Mouse (Mus musculus) intestine, embryonic 16.5 days (tissue): ENCODE data around the gene Tnip3. TPM values are rescaled to one million over a fixed set of nuclear protein-coding genes. Genes with fewer than 3 reads are reported as not detected.

Source experiments
- ATAC-seq: fragments of 200-750 bp; cut with Nextera tagmentation; 2 replicates; pipeline ENCODE4 v1.8.0; 2017; ENCODE audit warnings: moderate TSS enrichment, moderate library complexity
- H3K27ac ChIP-seq: fragments of 300-500 bp; sonication (generic); 2 replicates; pipeline ENCODE4 v1.5.1; 2014; ENCODE audit warnings: mild to moderate bottlenecking, low read length
- H3K27me3 ChIP-seq: fragments of 300-500 bp; sonication (generic); replicated peaks from 2 replicates; pipeline ENCODE4 v1.6.1; 2014; ENCODE audit warnings: low read length, control low read depth, mixed read lengths; ENCODE audit not compliant: control insufficient read depth, insufficient read depth
- H3K36me3 ChIP-seq: fragments of 300-500 bp; sonication (generic); 2 replicates; pipeline ENCODE4 v1.6.1; 2014; ENCODE audit warnings: low read length, control low read depth; ENCODE audit not compliant: control insufficient read depth, insufficient read depth
- H3K4me1 ChIP-seq: fragments of 300-500 bp; sonication (generic); 2 replicates; pipeline ENCODE4 v1.6.1; 2014; ENCODE audit warnings: low read length, control low read depth, mixed read lengths; ENCODE audit not compliant: control insufficient read depth, insufficient read depth
- H3K4me2 ChIP-seq: fragments of 300-500 bp; sonication (generic); 2 replicates; pipeline ENCODE4 v1.6.1; 2014; ENCODE audit warnings: low read depth, low read length, control low read depth
- H3K4me3 ChIP-seq: fragments of 300-500 bp; sonication (generic); 2 replicates; pipeline ENCODE4 v1.5.1; 2014; ENCODE audit warnings: mild to moderate bottlenecking, low read length
- H3K9ac ChIP-seq: fragments of 300-500 bp; sonication (generic); 2 replicates; pipeline ENCODE4 v1.6.1; 2014; ENCODE audit warnings: low read depth, low read length
- H3K9me3 ChIP-seq: fragments of 300-500 bp; sonication (generic); 2 replicates; pipeline ENCODE4 v1.6.1; 2016; ENCODE audit warnings: low read length, control low read depth; ENCODE audit not compliant: control insufficient read depth
- WGBS: fragments of 180-500 bp; shearing (Covaris S2); extraction: QIAGEN DNeasy Blood & Tissue Kit; methylation state at CpG from one replicate; pipeline ENCODE4 v1.1.7; 2014; 5-methylcytosine and 5-hydroxymethylcytosine counted together
- polyA plus RNA-seq: library from polyadenylated mRNA; unstranded; fragments of >200 nt; fragmentation: Nextera tagmentation; extraction: Ambion mirVana; gene quantifications from 2 replicates; pipeline ENCODE4 v1.2.1, GENCODE M21; 2015

The Tnip3 gene
- polyA plus RNA-seq, 1 experiment from 2014 or later, result 0.24 TPM

DNA sequence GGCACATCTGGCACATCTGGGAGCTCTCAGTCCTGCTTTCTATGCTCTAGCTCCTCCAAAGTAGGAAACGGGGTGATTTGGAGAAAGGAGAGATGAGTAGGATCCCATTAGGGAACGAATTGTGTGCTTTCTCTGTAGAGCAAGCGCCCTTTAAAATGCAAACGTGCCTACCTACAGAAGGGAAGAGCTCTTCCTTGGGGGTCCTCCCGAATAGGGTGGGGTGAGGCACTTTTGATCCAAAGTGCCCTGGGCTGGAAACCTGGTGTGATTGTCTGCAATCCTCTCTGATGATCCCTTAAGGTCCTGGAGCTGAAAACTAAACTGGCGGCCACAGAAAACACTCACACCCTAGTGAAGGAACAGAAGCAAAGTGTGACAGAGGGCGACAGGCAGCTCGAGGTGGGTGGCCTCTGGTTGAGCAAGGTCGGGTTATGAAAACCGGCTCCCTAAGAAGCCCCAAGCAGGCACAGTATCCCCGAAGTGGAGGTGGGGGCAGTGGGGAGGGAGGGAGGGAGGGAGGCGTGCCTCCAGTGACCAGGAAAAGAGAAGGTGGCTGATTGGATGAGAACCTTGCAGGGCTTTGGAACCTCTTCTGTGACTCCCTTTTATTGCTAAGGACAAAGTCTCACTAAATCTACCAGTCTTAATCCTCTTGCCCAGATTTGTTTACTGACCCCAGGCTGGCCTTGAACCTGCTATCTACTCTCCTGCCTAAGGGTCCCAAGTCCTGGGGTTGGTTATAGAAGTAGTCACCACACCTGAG is 72.1 kb downstream of the Tnip3 start:
- no peak overlapping the region for H3K9ac ChIP-seq
- H3K27me3 ChIP-seq, result no peaks in the 10 kb centered on the region
- WGBS, result 20% methylated on average over 12 of the region's 12 CpGs
- H3K27ac ChIP-seq, result 0 out of 2 replicates have a peak overlapping the region, but pooled peaks have one; percentile 35
- H3K9me3 ChIP-seq, result no peaks in the 10 kb centered on the region
- peak; percentile 93 for ATAC-seq
- peak overlapping the region; percentile 1; the same call in 1 of the 2 replicates for H3K4me2 ChIP-seq
- no peak overlapping the region for H3K4me3 ChIP-seq
- H3K4me1 ChIP-seq, result no peaks in the 10 kb centered on the region
- no peaks in the 10 kb centered on the region for H3K36me3 ChIP-seq

DNA sequence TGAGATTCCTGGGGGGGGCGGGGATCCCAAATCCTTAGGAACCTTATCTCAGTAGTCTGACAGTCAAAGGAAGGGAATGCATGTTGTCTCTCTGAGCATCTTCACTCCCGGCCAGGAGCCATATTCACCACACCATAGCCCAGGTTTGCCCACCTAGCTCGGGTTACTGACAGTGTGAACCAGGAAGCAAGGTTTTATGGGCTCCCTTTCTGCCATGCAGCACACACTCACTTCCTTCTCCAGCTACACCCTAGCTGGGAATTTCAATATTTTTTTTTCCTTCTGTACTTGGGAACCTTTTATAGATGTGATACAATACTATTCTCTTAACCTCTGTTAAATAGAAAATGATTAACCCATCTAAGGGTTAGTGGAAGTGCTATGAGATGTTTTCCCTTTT is 73.4 kb downstream of the Tnip3 start:
- WGBS, result 77% methylated on average over 3 of the region's 3 CpGs
- ATAC-seq, result peak; percentile 47

DNA sequence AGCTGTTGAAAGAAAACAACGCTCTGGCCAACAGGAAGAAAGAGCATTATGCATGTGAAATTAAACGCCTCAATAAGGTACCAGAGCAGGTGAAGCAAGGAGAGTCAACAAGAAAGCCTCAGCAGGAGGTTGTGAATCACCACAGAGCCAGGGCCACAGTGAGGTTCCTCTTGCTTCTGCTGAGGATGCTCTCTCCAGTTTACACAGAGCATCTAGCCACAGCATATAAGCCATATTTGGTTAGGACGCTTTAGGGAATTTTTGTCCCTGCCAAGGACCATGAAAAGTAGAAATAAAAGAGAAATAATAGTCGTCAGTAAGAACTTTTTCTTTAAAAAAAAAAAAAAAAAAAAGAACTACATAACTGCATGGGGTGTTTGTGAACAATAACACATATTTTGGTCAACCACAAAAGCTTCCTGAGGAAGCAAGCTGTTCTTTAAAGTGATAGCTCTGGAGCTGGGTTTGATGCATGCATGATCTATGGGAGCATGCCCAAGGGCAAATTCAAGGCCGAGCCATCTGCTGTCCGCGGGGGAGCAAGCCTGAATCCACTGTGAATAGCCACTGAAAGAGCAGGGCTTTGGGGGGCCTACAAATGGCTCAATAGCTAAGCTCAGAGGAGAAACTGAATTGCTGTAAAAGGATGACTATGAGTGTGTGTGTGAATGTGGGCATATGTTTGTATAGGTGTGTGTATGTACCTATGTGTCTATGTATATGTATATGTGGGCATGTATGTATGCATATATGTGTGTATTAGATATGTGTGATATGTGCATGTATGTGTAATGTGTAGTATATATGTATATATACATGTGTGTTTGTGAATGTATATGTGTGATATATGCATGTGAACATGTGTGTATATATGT is 75.0 kb downstream of the Tnip3 start:
- Histone ChIP-seq H3K4me3 (no peak overlapping the region), H3K4me2 (no peak overlapping the region), H3K9me3 (no peaks in the 10 kb centered on the region), H3K27me3 (no peaks in the 10 kb centered on the region), H3K27ac (no peak overlapping the region), H3K9ac (no peak overlapping the region), H3K4me1 (no peaks in the 10 kb centered on the region), H3K36me3 (no peaks in the 10 kb centered on the region)
- ATAC-seq, result no peak
- 52% methylated on average over 7 of the region's 7 CpGs for WGBS

More for the DNA sequence above, 73.4 kb downstream of the Tnip3 start:
- Histone ChIP-seq H3K27me3 (no peaks in the 10 kb centered on the region), H3K4me1 (no peaks in the 10 kb centered on the region), H3K27ac (no peak overlapping the region), H3K9me3 (no peaks in the 10 kb centered on the region), H3K9ac (no peak overlapping the region), H3K36me3 (no peaks in the 10 kb centered on the region), H3K4me3 (no peak overlapping the region), H3K4me2 (no peak overlapping the region)

DNA sequence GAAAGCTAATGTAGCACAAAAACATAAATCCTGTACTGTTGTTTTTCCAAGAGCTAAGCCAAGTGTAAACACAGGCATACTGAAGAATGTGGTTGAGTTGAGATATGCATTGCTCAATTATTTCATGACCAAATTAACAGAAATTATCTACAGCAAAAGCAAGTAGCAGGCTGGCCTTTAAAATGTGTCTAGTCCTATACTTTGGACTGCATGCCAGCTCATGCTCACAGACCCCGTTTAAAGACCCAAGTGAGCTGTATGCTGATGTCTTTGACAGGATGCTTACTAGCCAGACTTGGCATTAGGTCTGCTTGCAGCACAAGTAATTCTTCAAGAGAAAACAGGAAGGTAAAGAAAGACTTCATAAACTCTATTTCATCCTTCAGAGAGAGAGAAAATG is 75.8 kb downstream of the Tnip3 start:
- no peak overlapping the region for H3K27ac ChIP-seq
- 51% methylated on average over 1 of the region's 1 CpGs for WGBS

DNA sequence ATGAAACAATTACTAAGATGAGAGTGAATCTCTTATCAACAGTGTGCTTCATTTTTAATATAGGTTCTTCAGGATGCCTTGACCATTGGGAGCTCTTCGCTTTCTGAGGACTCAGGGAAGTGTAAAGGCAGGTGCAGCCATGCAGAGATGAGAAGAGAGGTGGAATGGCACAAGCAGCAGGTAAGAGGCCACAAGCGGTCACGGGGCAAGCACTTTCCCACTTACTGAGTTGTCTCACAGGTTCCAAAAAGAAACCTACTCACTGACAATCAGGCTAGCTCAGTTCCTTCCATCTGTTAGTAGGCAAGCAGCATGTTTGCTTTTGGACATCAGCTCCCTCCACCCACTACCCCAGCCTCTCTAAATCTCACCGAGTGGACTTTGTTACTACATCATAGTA is 80.7 kb downstream of the Tnip3 start:
- no peaks in the 10 kb centered on the region for H3K36me3 ChIP-seq
- H3K27me3 ChIP-seq, result no peaks in the 10 kb centered on the region
- no peaks in the 10 kb centered on the region for H3K9me3 ChIP-seq
- no peak overlapping the region for H3K27ac ChIP-seq
- H3K4me3 ChIP-seq, result no peak overlapping the region
- H3K4me2 ChIP-seq, result no peak overlapping the region
- 87% methylated on average over 4 of the region's 4 CpGs for WGBS
- H3K9ac ChIP-seq, result no peak overlapping the region
- H3K4me1 ChIP-seq, result no peaks in the 10 kb centered on the region
- ATAC-seq, result no peak

More for the DNA sequence above, 75.8 kb downstream of the Tnip3 start:
- H3K9me3 ChIP-seq, result no peaks in the 10 kb centered on the region
- no peak overlapping the region for H3K4me2 ChIP-seq
- H3K4me1 ChIP-seq, result no peaks in the 10 kb centered on the region
- no peaks in the 10 kb centered on the region for H3K27me3 ChIP-seq
- no peaks in the 10 kb centered on the region for H3K36me3 ChIP-seq
- no peak overlapping the region for H3K9ac ChIP-seq
- no peak overlapping the region for H3K4me3 ChIP-seq
- no peak for ATAC-seq

DNA sequence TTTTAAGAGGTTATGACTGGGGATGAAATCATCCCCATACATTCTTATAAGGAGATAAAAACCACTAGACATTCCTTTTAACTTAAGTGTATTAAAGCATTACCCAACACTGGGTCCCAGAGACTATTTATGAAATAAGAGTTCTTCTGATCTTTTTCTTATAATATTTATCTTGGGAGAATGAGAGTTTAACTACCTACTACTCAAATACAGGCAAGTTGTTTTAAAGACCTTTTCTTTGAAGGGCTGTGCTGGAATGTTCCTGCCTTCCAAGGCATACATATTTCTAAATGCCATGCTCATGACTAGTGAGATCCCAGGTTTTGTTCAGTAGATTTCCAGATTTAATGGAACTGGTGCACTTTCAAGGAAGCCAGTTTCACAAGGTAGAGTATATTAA is 81.8 kb downstream of the Tnip3 start:
- Histone ChIP-seq H3K9me3 (no peaks in the 10 kb centered on the region), H3K27ac (no peak overlapping the region), H3K36me3 (no peaks in the 10 kb centered on the region), H3K9ac (no peak overlapping the region), H3K4me2 (no peak overlapping the region), H3K27me3 (no peaks in the 10 kb centered on the region), H3K4me1 (no peaks in the 10 kb centered on the region), H3K4me3 (no peak overlapping the region)
- ATAC-seq, result no peak

DNA sequence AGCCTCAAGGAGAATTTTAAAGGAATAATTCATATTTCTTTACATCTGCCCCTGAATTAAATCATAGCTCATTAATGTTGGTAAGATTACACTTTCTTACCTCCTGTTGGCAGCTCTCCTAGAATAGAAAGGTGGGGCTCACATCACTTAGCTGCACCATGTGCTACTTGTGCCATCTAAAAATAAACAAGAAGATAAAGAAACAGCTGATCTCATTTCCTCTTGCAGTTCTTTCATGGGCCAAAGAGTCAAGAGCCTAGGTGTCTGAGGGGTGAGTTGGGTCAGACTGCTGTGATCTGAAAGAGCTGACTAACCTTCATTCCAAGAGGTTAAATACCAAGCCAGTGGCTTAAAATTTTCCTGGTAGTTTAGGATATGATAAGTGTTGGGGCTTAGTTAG is 86.7 kb downstream of the Tnip3 start:
- no peak for ATAC-seq
- Histone ChIP-seq H3K4me2 (no peak overlapping the region), H3K9me3 (no peaks in the 10 kb centered on the region), H3K9ac (no peak overlapping the region), H3K27ac (no peak overlapping the region), H3K4me1 (no peaks in the 10 kb centered on the region), H3K27me3 (no peaks in the 10 kb centered on the region), H3K36me3 (no peaks in the 10 kb centered on the region), H3K4me3 (no peak overlapping the region)

DNA sequence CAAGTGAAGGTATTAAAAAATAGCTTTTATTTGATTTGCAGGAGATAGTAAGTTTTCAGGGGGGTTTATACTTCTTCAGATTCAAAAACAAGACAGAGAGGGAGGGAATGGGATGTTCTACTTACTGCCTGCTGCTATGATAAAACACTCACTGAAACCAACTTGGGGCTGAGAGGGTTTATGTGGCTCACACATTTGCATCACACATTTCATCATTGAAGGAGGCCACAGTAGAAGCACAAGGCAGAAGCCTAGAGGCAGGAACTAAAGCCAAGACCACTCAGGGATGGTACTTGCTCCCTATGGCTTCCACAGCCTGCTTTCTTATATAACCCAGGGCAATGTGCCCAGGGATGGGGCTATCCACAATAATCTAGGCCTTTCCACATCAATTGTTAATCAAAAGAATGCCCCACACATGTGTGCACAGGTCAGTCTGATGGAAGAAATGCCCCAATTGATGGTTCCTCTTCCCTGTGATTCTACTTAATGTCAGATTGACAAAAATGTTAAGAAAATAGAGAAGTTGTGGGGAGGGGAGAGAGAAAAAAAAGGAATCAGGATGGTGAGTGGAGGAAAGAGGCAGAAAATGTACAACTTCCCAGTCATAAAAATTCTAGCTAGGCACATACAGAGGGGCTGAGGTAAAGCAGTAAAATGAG is 88.9 kb downstream of the Tnip3 start:
- H3K36me3 ChIP-seq, result no peaks in the 10 kb centered on the region
- H3K27ac ChIP-seq, result no peak overlapping the region
- H3K4me3 ChIP-seq, result no peak overlapping the region
- H3K9ac ChIP-seq, result no peak overlapping the region
- no peaks in the 10 kb centered on the region for H3K4me1 ChIP-seq
- ATAC-seq, result no peak
- no peaks in the 10 kb centered on the region for H3K27me3 ChIP-seq
- H3K9me3 ChIP-seq, result no peaks in the 10 kb centered on the region
- H3K4me2 ChIP-seq, result no peak overlapping the region

DNA sequence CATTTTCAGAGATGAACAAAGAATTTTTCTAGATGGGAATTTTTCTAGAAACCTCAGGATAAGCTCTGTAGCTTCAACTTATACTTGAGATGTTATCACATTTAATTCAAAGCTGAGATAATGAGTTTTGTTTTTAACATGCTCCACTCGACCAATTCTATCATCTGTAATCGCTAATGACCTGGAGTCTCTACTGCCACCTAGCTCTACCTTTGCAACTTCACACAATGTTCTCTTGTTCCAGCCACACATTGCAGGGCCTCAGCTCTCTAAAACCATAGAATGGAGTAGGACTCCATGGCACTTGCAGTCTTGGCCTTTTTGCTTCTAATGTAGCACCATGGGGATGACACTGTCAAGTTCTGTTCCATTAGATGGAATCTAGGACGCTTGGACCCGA is 90.5 kb downstream of the Tnip3 start:
- H3K9ac ChIP-seq, result no peak overlapping the region
- WGBS, result 62% methylated on average over 4 of the region's 4 CpGs
- H3K4me1 ChIP-seq, result no peaks in the 10 kb centered on the region
- no peak overlapping the region for H3K4me2 ChIP-seq
- H3K9me3 ChIP-seq, result no peaks in the 10 kb centered on the region
- H3K4me3 ChIP-seq, result no peak overlapping the region
- no peak overlapping the region for H3K27ac ChIP-seq
- H3K27me3 ChIP-seq, result no peaks in the 10 kb centered on the region
- H3K36me3 ChIP-seq, result no peaks in the 10 kb centered on the region
- ATAC-seq, result no peak
